Mouse (Mus musculus): Measurements from ENCODE around the gene Mybbp1a. TPM values are rescaled to one million over a fixed set of nuclear protein-coding genes. Genes with fewer than 3 reads are reported as not detected.

The Mybbp1a gene
- polyA plus RNA-seq, 1 experiment from 2014 or later: 141 TPM

DNA sequence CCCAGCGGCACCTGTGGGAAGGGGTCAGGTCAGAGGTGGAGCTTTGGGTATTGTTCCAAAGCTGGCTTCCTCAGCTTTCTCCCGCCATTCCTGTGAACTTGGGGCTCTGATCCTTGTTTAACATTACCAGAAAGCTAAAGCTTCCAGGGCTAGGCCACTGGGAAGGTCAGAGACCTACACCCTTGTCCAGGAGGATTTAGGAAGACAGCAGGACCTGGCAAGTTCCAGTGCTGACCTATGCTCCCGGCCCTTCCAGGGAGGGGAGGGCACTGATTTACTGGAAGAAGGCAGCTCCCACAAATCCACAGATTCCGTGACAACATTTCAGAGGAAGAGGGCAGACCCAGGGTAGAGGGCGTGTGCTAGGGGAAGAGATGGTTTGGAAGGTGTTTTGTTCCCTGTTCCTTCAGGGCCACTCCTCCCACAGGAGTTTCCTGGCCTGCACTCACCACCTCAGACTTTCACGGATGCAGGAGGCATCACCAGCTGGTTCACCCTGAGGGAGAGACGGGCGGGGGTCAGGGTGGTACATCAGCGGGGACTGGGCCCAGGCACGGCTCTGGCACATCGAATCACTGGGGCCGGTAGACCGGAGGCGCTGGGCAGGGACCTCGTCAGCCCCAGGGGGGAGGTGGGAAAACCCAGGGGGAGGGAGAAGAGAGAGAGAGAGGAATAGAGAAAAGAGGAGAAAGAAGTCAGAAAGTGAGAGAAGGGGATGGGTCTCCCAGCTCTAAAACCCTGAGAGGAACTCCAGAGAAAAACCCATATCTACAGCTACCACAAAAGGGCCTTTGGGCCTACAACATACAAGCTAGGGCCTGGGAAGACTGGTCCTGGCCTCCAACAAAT is 12.2 kb downstream of the Mybbp1a start:
- WGBS: 51% methylated on average over 15 of the region's 15 CpGs
- Histone ChIP-seq H3K27me3 (replicated peaks; ENCODE audit: control insufficient read depth, insufficient read depth, low read length) (no peaks in the 10 kb centered on the region), H3K4me3 (ENCODE audit: low read length) (no peak overlapping the region), H3K4me1 (ENCODE audit: control insufficient read depth, insufficient read depth, low read length) (peaks cover 8% of the 10 kb centered on the region; the same call in 1 of the 2 replicates), H3K36me3 (ENCODE audit: control insufficient read depth, insufficient read depth, low read length) (peaks cover 28% of the 10 kb centered on the region), H3K9me3 (ENCODE audit: control insufficient read depth, low read length) (no peaks in the 10 kb centered on the region), H3K27ac (ENCODE audit: low read length) (no peak overlapping the region), H3K9ac (ENCODE audit: low read depth, low read length) (no peak overlapping the region), H3K4me2 (ENCODE audit: low read depth, low read length) (no peak overlapping the region)
- ATAC-seq: no peak

DNA sequence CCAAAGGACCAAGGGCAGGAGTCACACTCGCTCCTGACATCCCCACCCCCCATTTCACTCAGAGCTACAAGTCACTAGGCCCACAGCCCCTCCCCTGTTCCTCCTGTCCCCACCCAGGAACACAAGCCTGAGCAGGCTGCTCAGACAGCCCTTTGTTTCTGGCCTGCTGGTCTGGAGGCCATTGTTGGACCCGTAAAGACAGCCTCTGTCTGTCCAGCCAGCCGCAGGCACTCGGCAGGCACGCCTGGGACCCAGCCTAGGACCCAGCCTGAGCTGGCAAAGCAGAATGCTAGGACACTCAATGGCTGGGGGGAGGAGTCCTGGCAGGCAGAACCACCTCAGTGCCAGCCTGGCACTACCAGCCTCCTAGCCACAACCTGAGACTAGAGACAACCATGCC is 14.5 kb downstream of the Mybbp1a start:
- no peaks in the 10 kb centered on the region for H3K9me3 ChIP-seq (ENCODE audit: control insufficient read depth, low read length)
- WGBS: 68% methylated on average over 5 of the region's 5 CpGs
- no peak overlapping the region for H3K27ac ChIP-seq (ENCODE audit: low read length)
- H3K36me3 ChIP-seq (ENCODE audit: control insufficient read depth, insufficient read depth, low read length): peaks cover 12% of the 10 kb centered on the region; the same call in 1 of the 2 replicates
- no peaks in the 10 kb centered on the region for H3K27me3 ChIP-seq (replicated peaks; ENCODE audit: control insufficient read depth, insufficient read depth, low read length)
- no peak overlapping the region for H3K4me3 ChIP-seq (ENCODE audit: low read length)
- no peak overlapping the region for H3K9ac ChIP-seq (ENCODE audit: low read depth, low read length)
- H3K4me1 ChIP-seq (ENCODE audit: control insufficient read depth, insufficient read depth, low read length): peaks cover 11% of the 10 kb centered on the region; the same call in 1 of the 2 replicates
- no peak for ATAC-seq
- no peak overlapping the region for H3K4me2 ChIP-seq (ENCODE audit: low read depth, low read length)

DNA sequence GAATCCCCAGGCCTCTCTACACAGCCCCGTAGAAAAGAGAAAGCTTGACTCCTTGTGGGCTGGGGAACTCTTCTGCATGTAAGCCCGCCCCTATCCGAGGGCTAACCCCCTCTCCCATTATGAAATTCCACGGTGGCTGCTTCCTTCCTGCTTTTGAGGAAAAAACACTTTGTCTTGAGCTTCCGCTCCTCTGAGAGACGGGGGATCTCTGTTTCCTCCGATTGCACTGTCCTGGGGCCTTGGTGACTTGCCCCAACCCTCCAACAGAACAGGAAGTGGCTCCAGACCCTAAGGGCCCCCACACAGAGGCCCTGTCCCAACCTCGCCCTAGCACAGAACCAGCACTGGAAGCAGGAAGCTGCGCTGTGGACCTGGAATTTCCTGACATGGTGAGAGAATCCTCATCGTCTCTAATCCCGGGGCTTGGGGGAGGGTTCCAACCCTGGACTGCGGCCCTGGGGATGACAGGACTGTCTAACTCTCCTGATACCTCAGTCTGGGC is 16.9 kb downstream of the Mybbp1a start:
- peak; percentile 69 for ATAC-seq
- Histone ChIP-seq H3K9ac (ENCODE audit: low read depth, low read length) (no peak overlapping the region), H3K9me3 (ENCODE audit: control insufficient read depth, low read length) (no peaks in the 10 kb centered on the region), H3K4me1 (ENCODE audit: control insufficient read depth, insufficient read depth, low read length) (peaks cover 11% of the 10 kb centered on the region; the same call in 1 of the 2 replicates), H3K36me3 (ENCODE audit: control insufficient read depth, insufficient read depth, low read length) (0 out of 2 replicates have a peak, but pooled peaks cover 2% of the 10 kb centered on the region), H3K27me3 (replicated peaks; ENCODE audit: control insufficient read depth, insufficient read depth, low read length) (no peaks in the 10 kb centered on the region), H3K4me2 (ENCODE audit: low read depth, low read length) (no peak overlapping the region), H3K4me3 (ENCODE audit: low read length) (no peak overlapping the region), H3K27ac (ENCODE audit: low read length) (peak overlapping the region; percentile 26; the same call in 1 of the 2 replicates)
- 55% methylated on average over 12 of the region's 12 CpGs for WGBS

DNA sequence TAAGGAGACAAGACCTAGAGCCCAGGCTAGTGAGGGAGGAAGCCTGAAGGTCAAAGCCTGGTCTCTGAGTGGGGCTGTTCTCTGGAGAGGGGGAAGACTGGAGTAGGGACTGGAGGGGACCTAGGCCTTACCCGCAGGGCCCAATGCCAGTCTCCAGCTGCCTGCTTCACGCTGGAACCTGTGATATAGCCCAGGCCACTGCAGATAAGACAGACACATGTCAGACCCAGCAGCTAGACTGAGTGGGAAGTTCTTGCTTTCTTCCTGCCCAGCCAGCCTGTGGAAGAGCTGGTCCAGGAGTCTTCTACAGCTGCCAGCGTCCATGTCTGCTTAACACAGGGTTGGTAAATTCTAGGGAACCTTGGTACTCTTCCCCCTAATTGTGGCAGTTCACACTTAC is 17.3 kb downstream of the Mybbp1a start:
- Histone ChIP-seq H3K4me2 (ENCODE audit: low read depth, low read length) (no peak overlapping the region), H3K27me3 (replicated peaks; ENCODE audit: control insufficient read depth, insufficient read depth, low read length) (no peaks in the 10 kb centered on the region), H3K27ac (ENCODE audit: low read length) (peak overlapping the region; percentile 26), H3K4me3 (ENCODE audit: low read length) (no peak overlapping the region), H3K36me3 (ENCODE audit: control insufficient read depth, insufficient read depth, low read length) (0 out of 2 replicates have a peak, but pooled peaks cover 2% of the 10 kb centered on the region), H3K4me1 (ENCODE audit: control insufficient read depth, insufficient read depth, low read length) (peaks cover 11% of the 10 kb centered on the region; the same call in 1 of the 2 replicates), H3K9me3 (ENCODE audit: control insufficient read depth, low read length) (no peaks in the 10 kb centered on the region), H3K9ac (ENCODE audit: low read depth, low read length) (no peak overlapping the region)
- 71% methylated on average over 3 of the region's 3 CpGs for WGBS
- ATAC-seq: peak; percentile 9; the same call in 1 of the 2 replicates

DNA sequence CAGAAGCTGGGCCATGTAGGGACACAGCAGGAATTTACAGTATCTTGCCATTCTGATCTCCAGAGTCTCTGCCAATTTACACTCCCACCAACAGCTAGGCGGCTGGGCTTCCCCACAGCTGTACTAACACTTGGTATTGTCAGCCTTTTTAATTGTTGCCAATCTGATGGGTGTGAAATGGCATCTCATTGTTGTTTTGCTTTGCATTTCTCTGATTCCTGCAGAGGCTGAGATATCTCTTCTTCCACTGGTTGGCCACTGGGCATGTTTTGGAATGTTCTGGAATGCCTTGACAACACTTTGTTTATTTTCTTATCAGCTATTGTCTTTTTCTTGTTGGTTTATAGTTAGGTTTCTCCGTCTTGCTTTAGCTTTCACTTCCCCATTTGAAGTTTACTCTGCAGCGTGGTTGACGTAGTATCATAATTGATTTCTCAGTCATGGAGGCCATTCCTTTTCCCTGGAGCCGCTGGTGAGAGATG is 20.4 kb downstream of the Mybbp1a start:
- Histone ChIP-seq H3K9ac (ENCODE audit: low read depth, low read length) (no peak overlapping the region), H3K4me2 (ENCODE audit: low read depth, low read length) (no peak overlapping the region), H3K27me3 (replicated peaks; ENCODE audit: control insufficient read depth, insufficient read depth, low read length) (no peaks in the 10 kb centered on the region), H3K4me1 (ENCODE audit: control insufficient read depth, insufficient read depth, low read length) (peaks cover 22% of the 10 kb centered on the region), H3K4me3 (ENCODE audit: low read length) (no peak overlapping the region), H3K36me3 (ENCODE audit: control insufficient read depth, insufficient read depth, low read length) (0 out of 2 replicates have a peak, but pooled peaks cover 2% of the 10 kb centered on the region), H3K9me3 (ENCODE audit: control insufficient read depth, low read length) (no peaks in the 10 kb centered on the region), H3K27ac (ENCODE audit: low read length) (no peak overlapping the region)
- WGBS: 43% methylated on average over 5 of the region's 5 CpGs
- ATAC-seq: no peak

DNA sequence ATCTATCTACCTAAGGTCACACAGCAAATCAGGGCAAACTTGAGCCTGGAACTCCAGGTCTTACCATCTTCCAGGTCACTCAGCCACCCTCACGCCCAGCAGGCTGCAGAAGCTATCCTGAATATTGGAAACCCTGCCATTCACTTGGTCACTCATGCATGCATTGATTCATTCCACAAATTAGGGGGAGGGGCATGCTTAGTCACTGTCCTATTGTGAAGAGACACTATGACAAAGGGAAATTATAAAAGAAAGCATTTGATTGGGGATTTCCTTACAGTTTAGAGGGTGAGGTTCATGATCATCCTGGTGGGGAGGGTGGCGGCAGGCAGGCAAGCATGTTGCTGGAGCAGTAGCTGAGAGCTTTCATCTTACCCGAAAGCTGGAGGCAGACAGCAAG is 23.7 kb downstream of the Mybbp1a start:
- WGBS: 77% methylated on average over 3 of the region's 3 CpGs
- H3K9ac ChIP-seq (ENCODE audit: low read depth, low read length): no peak overlapping the region
- no peaks in the 10 kb centered on the region for H3K9me3 ChIP-seq (ENCODE audit: control insufficient read depth, low read length)
- H3K4me1 ChIP-seq (ENCODE audit: control insufficient read depth, insufficient read depth, low read length): peaks cover 31% of the 10 kb centered on the region
- ATAC-seq: no peak
- H3K27me3 ChIP-seq (replicated peaks; ENCODE audit: control insufficient read depth, insufficient read depth, low read length): no peaks in the 10 kb centered on the region
- no peak overlapping the region for H3K27ac ChIP-seq (ENCODE audit: low read length)
- H3K4me2 ChIP-seq (ENCODE audit: low read depth, low read length): no peak overlapping the region
- H3K4me3 ChIP-seq (ENCODE audit: low read length): no peak overlapping the region
- H3K36me3 ChIP-seq (ENCODE audit: control insufficient read depth, insufficient read depth, low read length): 0 out of 2 replicates have a peak, but pooled peaks cover 2% of the 10 kb centered on the region

DNA sequence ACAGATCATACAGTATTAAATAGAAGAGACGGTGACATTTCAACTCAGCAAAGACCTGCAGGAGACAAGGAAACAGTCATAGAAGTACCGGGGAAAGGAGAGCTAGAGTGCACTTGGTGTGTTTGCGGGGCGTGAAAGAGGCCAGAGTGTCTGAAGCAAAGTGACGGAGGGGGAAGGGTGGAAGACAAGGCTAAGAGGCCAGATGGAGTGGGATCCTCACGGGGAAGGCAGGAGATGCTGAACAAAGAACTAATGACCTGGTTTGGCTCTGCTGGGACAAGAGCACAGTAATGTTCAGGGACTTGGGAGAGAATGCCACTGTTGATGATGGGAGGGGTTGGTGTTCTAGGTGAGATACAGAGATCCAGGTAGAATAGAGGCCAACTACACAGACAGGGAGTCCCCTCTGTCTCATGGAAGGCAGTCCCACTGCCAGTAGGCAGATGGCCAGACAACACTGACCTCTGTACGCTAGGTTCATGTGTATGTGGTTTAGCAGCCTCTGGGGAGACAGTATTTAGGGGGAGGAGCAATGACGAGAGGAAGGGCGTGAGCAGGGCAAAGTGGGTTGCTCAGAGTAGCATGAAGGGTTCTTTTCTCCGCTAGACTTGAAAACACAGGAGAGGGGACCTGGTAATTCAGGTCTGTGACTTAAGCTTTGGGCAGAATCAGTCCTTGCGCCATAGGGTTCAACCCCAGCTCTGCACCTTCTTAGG is 25.0 kb downstream of the Mybbp1a start:
- ATAC-seq: peak; percentile 40
- Histone ChIP-seq H3K36me3 (ENCODE audit: control insufficient read depth, insufficient read depth, low read length) (no peaks in the 10 kb centered on the region), H3K4me2 (ENCODE audit: low read depth, low read length) (0 out of 2 replicates have a peak overlapping the region, but pooled peaks have one; percentile 30), H3K9ac (ENCODE audit: low read depth, low read length) (0 out of 2 replicates have a peak overlapping the region, but pooled peaks have one; percentile 24), H3K4me3 (ENCODE audit: low read length) (no peak overlapping the region), H3K4me1 (ENCODE audit: control insufficient read depth, insufficient read depth, low read length) (peaks cover 31% of the 10 kb centered on the region), H3K9me3 (ENCODE audit: control insufficient read depth, low read length) (no peaks in the 10 kb centered on the region), H3K27me3 (replicated peaks; ENCODE audit: control insufficient read depth, insufficient read depth, low read length) (no peaks in the 10 kb centered on the region), H3K27ac (ENCODE audit: low read length) (peak overlapping the region; percentile 83)
- 47% methylated on average over 11 of the region's 11 CpGs for WGBS

DNA sequence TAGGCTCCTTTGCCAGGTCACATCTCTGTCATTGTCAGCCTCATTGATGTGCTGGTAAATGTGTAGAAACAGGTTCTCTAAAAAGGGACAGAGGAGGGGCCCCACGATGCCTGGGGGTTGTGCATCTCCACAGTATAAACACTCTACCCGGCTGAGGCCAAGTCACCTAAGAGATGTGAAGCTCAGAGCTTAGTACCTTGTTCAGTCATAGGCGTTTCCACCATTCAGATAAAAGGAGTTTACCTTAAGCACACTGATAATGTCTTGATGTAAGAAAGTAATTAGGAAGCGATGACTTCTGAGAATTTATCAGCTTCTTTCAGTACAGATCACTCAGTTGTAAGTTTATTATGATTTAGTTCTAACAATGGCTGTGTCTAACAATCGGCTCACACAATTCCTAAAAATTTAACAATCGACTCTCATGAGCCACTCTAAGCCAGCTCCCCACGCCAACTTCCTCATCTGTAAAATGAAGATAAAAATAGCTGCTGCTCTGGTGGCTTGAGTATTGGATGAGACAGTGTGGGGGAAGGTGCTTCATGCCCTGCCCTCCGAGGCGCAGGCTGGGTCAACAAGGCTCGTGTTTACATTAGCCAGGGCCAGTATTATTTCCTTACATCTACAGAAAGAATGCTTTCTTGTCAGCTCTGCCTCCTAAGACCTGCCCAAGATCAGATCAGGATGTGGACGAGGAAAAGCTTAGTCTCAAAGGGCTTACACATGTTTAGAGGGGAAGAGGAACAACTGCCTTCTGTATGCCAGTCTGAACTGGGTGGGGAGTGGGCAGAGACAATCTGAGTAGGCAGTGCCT is 25.7 kb downstream of the Mybbp1a start:
- WGBS: 14% methylated on average over 11 of the region's 11 CpGs
- peak; percentile 85 for ATAC-seq
- peak overlapping the region; percentile 30; the same call in 1 of the 2 replicates for H3K4me2 ChIP-seq (ENCODE audit: low read depth, low read length)

More for the DNA sequence above, 25.7 kb downstream of the Mybbp1a start:
- peaks cover 33% of the 10 kb centered on the region for H3K4me1 ChIP-seq (ENCODE audit: control insufficient read depth, insufficient read depth, low read length)
- H3K36me3 ChIP-seq (ENCODE audit: control insufficient read depth, insufficient read depth, low read length): no peaks in the 10 kb centered on the region
- peak overlapping the region; percentile 33 for H3K9ac ChIP-seq (ENCODE audit: low read depth, low read length)
- H3K9me3 ChIP-seq (ENCODE audit: control insufficient read depth, low read length): no peaks in the 10 kb centered on the region
- no peaks in the 10 kb centered on the region for H3K27me3 ChIP-seq (replicated peaks; ENCODE audit: control insufficient read depth, insufficient read depth, low read length)
- no peak overlapping the region for H3K4me3 ChIP-seq (ENCODE audit: low read length)
- H3K27ac ChIP-seq (ENCODE audit: low read length): peak overlapping the region; percentile 83
